Mouse (Mus musculus): ENCODE measurements around the gene Ly6g5b.

- no peak for TF ChIP-seq POLR2A (IDR thresholded peaks at IDR 0.05; ENCODE audit: control insufficient read depth, low read depth, low read length)
- no peak for TF ChIP-seq CTCF (IDR thresholded peaks at IDR 0.05; ENCODE audit: control insufficient read depth, insufficient read depth, insufficient replicate concordance, low read depth, low read length)
These were observed 26.7 kb upstream of the Ly6g5b start for GRCm38 (mm10) chr17:35141971-35142370.
